Mouse (Mus musculus): ENCODE measurements around the gene N4bp2l1. TPM values are rescaled to one million over a fixed set of nuclear protein-coding genes. Genes with fewer than 3 reads are reported as not detected.

N4bp2l1 gene
- polyA plus RNA-seq, 1 experiment from 2014 or later, result 3.5 TPM

DNA sequence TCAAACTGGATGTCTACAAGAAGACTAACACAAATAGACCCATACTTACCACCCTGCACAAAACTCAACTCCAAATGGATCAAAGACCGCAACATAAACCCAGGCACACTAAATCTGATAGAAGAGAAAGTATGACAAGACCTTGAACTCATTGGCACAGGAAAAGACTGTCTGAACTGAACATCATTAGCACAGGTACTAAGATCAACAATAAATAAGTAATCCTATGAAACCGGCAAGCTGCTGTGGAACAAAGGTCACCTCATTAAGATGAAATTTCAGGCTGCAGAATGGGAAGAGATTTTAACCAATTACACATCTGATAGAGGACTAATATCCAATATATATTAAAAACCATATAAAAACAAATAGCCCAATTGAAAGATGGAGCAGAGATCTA is 19.2 kb upstream of the N4bp2l1 start:
- no peak for ATAC-seq (ENCODE audit: extremely low read depth, insufficient number of reproducible peaks, low FRiP score, low TSS enrichment)
- WGBS, result 95% methylated on average over 2 of the region's 2 CpGs
- H3K36me3 ChIP-seq, result peaks cover 8% of the 10 kb centered on the region
- H3K27ac ChIP-seq (replicated peaks), result no peak overlapping the region
- no peaks in the 10 kb centered on the region for H3K9me3 ChIP-seq
- H3K27me3 ChIP-seq (replicated peaks), result no peaks in the 10 kb centered on the region
- H3K4me2 ChIP-seq, result no peak overlapping the region
- no peaks in the 10 kb centered on the region for H3K4me1 ChIP-seq
- H3K4me3 ChIP-seq, result no peak overlapping the region
- no peak overlapping the region for H3K9ac ChIP-seq

GRCm38 (mm10) chr5:150614054-150614453 is 17.1 kb upstream of the N4bp2l1 start:
- 77% methylated on average over 2 of the region's 2 CpGs for WGBS
- no peak overlapping the region for H3K9ac ChIP-seq
- no peak overlapping the region for H3K4me2 ChIP-seq
- no peak overlapping the region for H3K4me3 ChIP-seq
- no peaks in the 10 kb centered on the region for H3K9me3 ChIP-seq
- no peaks in the 10 kb centered on the region for H3K4me1 ChIP-seq
- no peaks in the 10 kb centered on the region for H3K27me3 ChIP-seq (replicated peaks)
- ATAC-seq (ENCODE audit: extremely low read depth, insufficient number of reproducible peaks, low FRiP score, low TSS enrichment), result no peak
- no peak overlapping the region for H3K27ac ChIP-seq (replicated peaks)
- peaks cover 3% of the 10 kb centered on the region for H3K36me3 ChIP-seq

GRCm38 (mm10) chr5:150611697-150612096 is 14.7 kb upstream of the N4bp2l1 start:
- WGBS, result 54% methylated on average over 12 of the region's 12 CpGs
- 0 out of 2 replicates have a peak overlapping the region, but pooled peaks have one; percentile 24 for H3K27ac ChIP-seq (replicated peaks)
- H3K36me3 ChIP-seq, result peaks cover 15% of the 10 kb centered on the region
- H3K9me3 ChIP-seq, result no peaks in the 10 kb centered on the region
- no peak for ATAC-seq (ENCODE audit: extremely low read depth, insufficient number of reproducible peaks, low FRiP score, low TSS enrichment)
- no peaks in the 10 kb centered on the region for H3K27me3 ChIP-seq (replicated peaks)
- H3K4me1 ChIP-seq, result no peaks in the 10 kb centered on the region
- peak overlapping the region; percentile 28; the same call in 1 of the 2 replicates for H3K4me2 ChIP-seq
- no peak overlapping the region for H3K4me3 ChIP-seq
- no peak overlapping the region for H3K9ac ChIP-seq

DNA sequence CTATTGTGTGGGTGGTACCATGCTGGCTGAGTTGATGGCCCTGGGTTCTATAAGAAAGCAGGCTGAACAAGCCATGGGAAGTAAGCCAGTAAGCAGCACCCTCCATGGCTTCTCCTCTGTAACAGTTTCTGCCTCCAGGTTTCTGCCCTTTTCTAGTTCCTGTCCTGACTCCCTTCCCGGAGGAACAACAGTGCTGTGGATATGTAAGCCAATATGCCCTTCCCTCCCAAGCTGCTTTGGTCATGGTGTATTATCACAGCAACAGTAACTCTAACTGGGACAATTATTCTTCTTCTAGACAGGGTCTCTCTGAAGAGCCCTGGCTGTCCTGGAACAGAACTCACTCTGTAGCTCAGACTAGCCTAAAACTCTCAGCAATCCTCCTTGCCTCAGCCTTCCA is 14.1 kb upstream of the N4bp2l1 start:
- 0 out of 2 replicates have a peak, but pooled peaks cover 4% of the 10 kb centered on the region for H3K9me3 ChIP-seq
- no peaks in the 10 kb centered on the region for H3K4me1 ChIP-seq
- no peak overlapping the region for H3K9ac ChIP-seq
- no peak overlapping the region for H3K4me2 ChIP-seq
- no peaks in the 10 kb centered on the region for H3K27me3 ChIP-seq (replicated peaks)
- H3K4me3 ChIP-seq, result no peak overlapping the region
- WGBS, result 60% methylated on average over 1 of the region's 1 CpGs
- H3K27ac ChIP-seq (replicated peaks), result 0 out of 2 replicates have a peak overlapping the region, but pooled peaks have one; percentile 24
- H3K36me3 ChIP-seq, result peaks cover 20% of the 10 kb centered on the region
- ATAC-seq (ENCODE audit: extremely low read depth, insufficient number of reproducible peaks, low FRiP score, low TSS enrichment), result no peak

DNA sequence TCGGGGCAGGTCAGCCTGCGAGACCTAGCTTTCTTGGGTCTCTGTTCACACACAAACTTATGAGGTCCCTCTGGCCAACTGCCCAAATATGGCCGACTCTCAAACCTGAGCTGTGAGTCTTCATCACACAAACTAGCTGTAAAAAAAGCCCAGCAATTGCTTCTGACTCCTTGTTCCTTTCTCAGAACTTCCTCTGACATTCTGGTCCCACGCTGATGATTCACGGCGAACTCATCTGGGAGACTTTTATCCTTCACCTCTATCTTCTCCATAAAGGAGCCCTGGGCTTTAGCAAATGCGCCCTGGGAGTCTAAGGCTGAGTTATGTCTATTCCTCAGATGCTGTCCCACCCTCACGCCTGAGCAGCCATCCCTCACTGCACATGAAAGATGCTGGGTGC is 10.6 kb upstream of the N4bp2l1 start:
- Histone ChIP-seq H3K27ac (replicated peaks) (no peak overlapping the region), H3K36me3 (peaks cover 33% of the 10 kb centered on the region), H3K27me3 (replicated peaks) (no peaks in the 10 kb centered on the region), H3K9ac (no peak overlapping the region), H3K4me3 (no peak overlapping the region), H3K4me1 (no peaks in the 10 kb centered on the region), H3K9me3 (0 out of 2 replicates have a peak, but pooled peaks cover 4% of the 10 kb centered on the region), H3K4me2 (no peak overlapping the region)
- WGBS, result 90% methylated on average over 8 of the region's 8 CpGs
- ATAC-seq (ENCODE audit: extremely low read depth, insufficient number of reproducible peaks, low FRiP score, low TSS enrichment), result no peak

- Histone ChIP-seq H3K4me3 (no peak overlapping the region), H3K9me3 (0 out of 2 replicates have a peak, but pooled peaks cover 4% of the 10 kb centered on the region), H3K27ac (replicated peaks) (no peak overlapping the region), H3K9ac (no peak overlapping the region), H3K27me3 (replicated peaks) (no peaks in the 10 kb centered on the region), H3K4me1 (0 out of 2 replicates have a peak, but pooled peaks cover 1% of the 10 kb centered on the region), H3K36me3 (peaks cover 43% of the 10 kb centered on the region), H3K4me2 (no peak overlapping the region)
- no peak for ATAC-seq (ENCODE audit: extremely low read depth, insufficient number of reproducible peaks, low FRiP score, low TSS enrichment)
- WGBS, result 92% methylated on average over 6 of the region's 6 CpGs
These were observed 9.1 kb upstream of the N4bp2l1 start for GRCm38 (mm10) chr5:150606131-150606530.

DNA sequence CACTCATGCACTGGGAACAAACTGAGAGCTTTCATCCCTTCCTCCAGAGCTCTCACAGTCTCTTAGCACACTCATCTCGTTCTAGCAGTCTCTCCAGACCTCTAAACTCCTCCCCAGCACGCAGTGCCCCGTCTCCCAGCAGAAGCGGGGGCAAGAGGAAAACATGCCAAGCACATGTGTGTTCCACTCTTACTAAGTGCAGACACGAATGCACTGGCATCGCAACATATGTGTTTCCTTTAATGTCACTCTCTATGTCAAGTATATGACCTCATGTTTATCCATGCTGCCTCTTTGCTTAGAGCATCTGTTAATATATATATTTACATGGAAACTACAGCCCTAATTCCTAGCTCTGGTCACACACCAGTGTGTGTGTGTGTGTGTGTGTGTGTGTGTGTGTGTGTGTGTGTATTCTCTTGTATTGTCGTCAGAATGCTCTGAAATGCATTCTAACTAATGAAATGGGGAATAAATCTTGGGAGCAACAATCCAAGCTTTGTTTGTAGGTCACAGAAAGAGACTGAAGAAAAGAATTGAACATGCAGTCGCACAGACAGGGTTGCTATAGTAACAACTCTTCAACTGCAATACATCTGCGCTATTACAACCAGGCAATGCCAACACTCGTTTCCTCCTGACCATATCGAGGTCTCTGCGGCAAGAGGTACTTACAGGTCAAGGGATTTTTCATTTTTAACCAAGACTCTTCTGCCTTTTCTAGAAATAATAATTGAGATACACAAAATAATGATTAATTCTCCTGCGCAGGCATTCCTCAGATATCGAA is 4.6 kb upstream of the N4bp2l1 start:
- H3K27ac ChIP-seq (replicated peaks), result no peak overlapping the region
- H3K4me2 ChIP-seq, result no peak overlapping the region
- H3K4me1 ChIP-seq, result peaks cover 12% of the 10 kb centered on the region; the same call in 1 of the 2 replicates
- H3K27me3 ChIP-seq (replicated peaks), result 0 out of 2 replicates have a peak, but pooled peaks cover under 1% of the 10 kb centered on the region
- H3K9me3 ChIP-seq, result 0 out of 2 replicates have a peak, but pooled peaks cover 4% of the 10 kb centered on the region
- WGBS, result 83% methylated on average over 14 of the region's 14 CpGs
- no peak for ATAC-seq (ENCODE audit: extremely low read depth, insufficient number of reproducible peaks, low FRiP score, low TSS enrichment)
- H3K9ac ChIP-seq, result no peak overlapping the region
- no peak overlapping the region for H3K4me3 ChIP-seq
- H3K36me3 ChIP-seq, result peaks cover 29% of the 10 kb centered on the region

DNA sequence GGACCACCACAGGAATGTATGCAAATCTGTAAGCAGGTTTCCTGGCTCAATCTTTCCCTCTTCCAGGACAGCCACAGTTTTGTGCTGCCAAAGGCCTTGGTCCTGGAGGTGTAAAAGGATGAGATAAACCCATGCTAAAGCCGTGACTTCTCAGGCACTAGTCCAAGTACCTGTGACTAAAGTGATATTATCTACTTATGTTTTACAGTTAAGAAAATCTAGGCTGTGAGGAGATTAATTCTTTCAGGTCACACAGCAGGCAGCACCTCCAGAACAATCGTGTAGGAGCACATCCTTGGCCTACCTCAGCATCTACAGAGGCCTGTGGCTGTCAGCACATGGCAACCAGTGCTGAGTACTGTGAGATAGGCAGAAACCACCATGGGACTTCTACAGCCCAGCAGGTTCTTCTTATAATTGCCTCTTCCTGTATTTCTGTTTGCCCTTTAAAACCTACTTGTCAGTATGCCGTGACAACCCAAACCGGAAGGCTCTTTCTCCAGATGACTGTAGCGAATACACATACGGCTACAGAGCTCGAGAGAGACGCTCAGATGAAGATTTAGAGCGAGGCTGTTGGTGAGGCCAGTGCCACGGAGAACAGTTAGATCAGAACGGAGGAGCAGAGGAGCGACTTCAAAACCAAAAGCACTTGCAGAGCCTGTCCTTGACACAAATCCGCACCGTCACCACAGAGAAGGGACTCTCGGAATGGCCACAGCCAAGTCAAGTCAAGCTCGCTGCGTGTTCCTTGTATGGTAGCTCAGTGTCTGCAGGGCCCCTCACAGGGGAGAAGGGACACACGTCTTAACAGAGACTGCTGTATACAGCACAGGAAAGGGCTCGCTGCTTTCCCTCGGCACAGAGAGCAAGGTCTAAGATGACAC is 3.8 kb upstream of the N4bp2l1 start:
- Histone ChIP-seq H3K27ac (replicated peaks) (no peak overlapping the region), H3K9ac (no peak overlapping the region), H3K4me1 (peaks cover 12% of the 10 kb centered on the region; the same call in 1 of the 2 replicates), H3K9me3 (no peaks in the 10 kb centered on the region), H3K27me3 (replicated peaks) (peaks cover 8% of the 10 kb centered on the region), H3K36me3 (peaks cover 21% of the 10 kb centered on the region), H3K4me3 (no peak overlapping the region), H3K4me2 (no peak overlapping the region)
- WGBS, result 62% methylated on average over 20 of the region's 20 CpGs
- ATAC-seq (ENCODE audit: extremely low read depth, insufficient number of reproducible peaks, low FRiP score, low TSS enrichment), result no peak

GRCm38 (mm10) chr5:150599301-150600294 is 2.6 kb upstream of the N4bp2l1 start:
- WGBS, result 69% methylated on average over 13 of the region's 13 CpGs
- no peak overlapping the region for H3K4me3 ChIP-seq

GRCm38 (mm10) chr5:150598202-150599119 is 1.5 kb upstream of the N4bp2l1 start:
- no peak overlapping the region for H3K4me2 ChIP-seq
- peaks cover 14% of the 10 kb centered on the region for H3K27me3 ChIP-seq (replicated peaks)
- WGBS, result 52% methylated on average over 21 of the region's 21 CpGs
- H3K9me3 ChIP-seq, result no peaks in the 10 kb centered on the region
- peaks cover 21% of the 10 kb centered on the region for H3K4me1 ChIP-seq
- H3K36me3 ChIP-seq, result peaks cover 16% of the 10 kb centered on the region
- no peak for ATAC-seq (ENCODE audit: extremely low read depth, insufficient number of reproducible peaks, low FRiP score, low TSS enrichment)
- no peak overlapping the region for H3K4me3 ChIP-seq
- no peak overlapping the region for H3K27ac ChIP-seq (replicated peaks)
- no peak overlapping the region for H3K9ac ChIP-seq

More at GRCm38 (mm10) chr5:150599301-150600294, 2.6 kb upstream of the N4bp2l1 start:
- no peak for ATAC-seq (ENCODE audit: extremely low read depth, insufficient number of reproducible peaks, low FRiP score, low TSS enrichment)
- Histone ChIP-seq H3K36me3 (peaks cover 20% of the 10 kb centered on the region), H3K4me2 (no peak overlapping the region), H3K9ac (no peak overlapping the region), H3K27me3 (replicated peaks) (peaks cover 13% of the 10 kb centered on the region), H3K27ac (replicated peaks) (no peak overlapping the region), H3K4me1 (peaks cover 19% of the 10 kb centered on the region), H3K9me3 (no peaks in the 10 kb centered on the region)

All from heart, embryonic 13.5 days (tissue).